Mouse (Mus musculus) adrenal gland, adult (tissue): ENCODE results near the gene Atp5s.

Experiments
- DNase-seq, 2 experiments: peaks; one replicate each; pipeline ENCODE4 v3.0.0; 2022 to 2023; ENCODE audit warnings: low spot score in 1 of 2; ENCODE audit not compliant: inconsistent age in 2 of 2

The Atp5s gene

GRCm38 (mm10) chr12:69730306-69730705, 5.6 kb downstream of the Atp5s start:
- no peak for DNase-seq

GRCm38 (mm10) chr12:69732221-69732620, 7.5 kb downstream of the Atp5s start:
- no peak for DNase-seq

GRCm38 (mm10) chr12:69733518-69733917, 8.8 kb downstream of the Atp5s start:
- DNase-seq: peak in 1 of 2 experiments; percentile 53

- DNase-seq: peak in 1 of 2 experiments; percentile 34
Measured at GRCm38 (mm10) chr12:69733923-69734322, 9.2 kb downstream of the Atp5s start.

- DNase-seq: no peak
Measured at GRCm38 (mm10) chr12:69741965-69742364, 17.2 kb downstream of the Atp5s start.

- no peak for DNase-seq
Measured at GRCm38 (mm10) chr12:69744138-69744537, 19.4 kb downstream of the Atp5s start.

GRCm38 (mm10) chr12:69751864-69752341, 27.2 kb downstream of the Atp5s start:
- peak; percentile 34 to 71 for DNase-seq

- no peak for DNase-seq
Measured at GRCm38 (mm10) chr12:69753936-69754335, 29.2 kb downstream of the Atp5s start.

- DNase-seq: no peak
Measured at GRCm38 (mm10) chr12:69756015-69756414, 31.3 kb downstream of the Atp5s start.

GRCm38 (mm10) chr12:69757418-69758141, 32.8 kb downstream of the Atp5s start:
- DNase-seq: peak; percentile 95 to 96

GRCm38 (mm10) chr12:69758221-69759185, 33.8 kb downstream of the Atp5s start:
- peak; percentile 52 to 73 for DNase-seq

- DNase-seq: no peak
Measured at GRCm38 (mm10) chr12:69759267-69759885, 34.6 kb downstream of the Atp5s start.

GRCm38 (mm10) chr12:69760014-69760413, 35.3 kb downstream of the Atp5s start:
- no peak for DNase-seq

- DNase-seq: no peak
Measured at GRCm38 (mm10) chr12:69760743-69761406, 36.1 kb downstream of the Atp5s start.

GRCm38 (mm10) chr12:69761603-69762002, 36.9 kb downstream of the Atp5s start:
- peak in 1 of 2 experiments; percentile 69 for DNase-seq

- no peak for DNase-seq
Measured at GRCm38 (mm10) chr12:69765543-69765942, 40.8 kb downstream of the Atp5s start.

GRCm38 (mm10) chr12:69766185-69766904, 41.6 kb downstream of the Atp5s start:
- DNase-seq: peak in 1 of 2 experiments; percentile 65

- DNase-seq: no peak
Measured at GRCm38 (mm10) chr12:69767476-69768258, 42.9 kb downstream of the Atp5s start.

- DNase-seq: no peak
Measured at GRCm38 (mm10) chr12:69768841-69769240, 44.1 kb downstream of the Atp5s start.
